Mouse (Mus musculus): ENCODE measurements around the gene Gm10230. TPM values are rescaled to one million over a fixed set of nuclear protein-coding genes. Genes with fewer than 3 reads are reported as not detected.
"Not testable (repeated sequence)": the region's sequence is repeated elsewhere in the genome, so short reads cannot be mapped to it uniquely, and the experiment has no call there.

Gene Gm10230
- not detected in 2 replicates for polyA plus RNA-seq (2015; fragmentation: Nextera tagmentation; extraction: Ambion mirVana)

DNA sequence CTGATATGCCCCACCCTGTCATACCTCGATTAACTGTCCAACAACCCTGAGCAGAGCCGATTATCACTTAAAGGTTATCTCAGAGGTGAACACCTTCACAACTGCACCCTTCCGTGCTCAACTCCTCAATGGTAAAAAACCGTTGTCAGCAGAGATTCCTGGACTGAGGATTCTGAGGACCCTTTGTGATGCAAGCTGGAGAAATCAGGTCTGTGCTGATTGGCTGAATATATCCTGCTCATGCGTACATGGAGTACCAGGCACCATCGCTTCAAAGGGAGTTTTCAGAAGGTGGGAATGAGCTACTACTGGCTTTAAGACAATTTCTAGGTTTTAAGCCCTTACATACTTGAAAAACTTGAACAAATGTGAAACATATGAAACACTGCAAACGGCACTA lies at the start of gene Gm10230:
Gene Gm10230, minus strand, starts transcription at position 101 of the 400 bp plus-strand sequence.
- DNase-seq (ENCODE audit: low spot score), result not testable (repeated sequence)

Small RNA genes lying within 50 kb of the gene (microRNA-seq; reads per million reads assigned to microRNA genes)
- gene Gm44452 (ENCODE audit: borderline number of aligned reads), result not detected
